Mouse (Mus musculus) cerebellum, adult 18-20 months (tissue): ENCODE measurements around the gene Aacs.

Experiments
- DNase-seq, 2 experiments: peaks; one replicate each; pipeline ENCODE4 v3.0.0; 2021

The Aacs gene

DNA sequence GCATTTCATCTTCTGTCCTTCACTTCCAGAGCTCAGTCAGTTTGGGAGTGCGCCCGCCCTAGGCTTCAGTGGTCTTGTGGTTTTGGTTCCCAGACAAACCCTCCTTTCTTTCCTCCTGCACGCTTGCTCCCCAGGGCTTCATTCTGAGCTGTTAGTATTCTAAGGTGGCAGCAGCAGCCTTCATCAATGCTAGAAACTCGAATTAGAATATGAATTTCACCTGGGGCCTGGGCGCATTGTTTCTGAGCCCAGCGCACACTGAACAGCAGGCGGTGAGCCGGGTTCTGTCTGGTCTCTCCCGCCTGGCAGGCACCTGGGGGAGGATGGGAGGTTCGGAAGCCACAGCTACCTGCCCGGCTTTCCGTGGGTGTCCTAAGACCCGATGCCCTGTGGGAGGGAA is 70.7 kb downstream of the Aacs start:
- DNase-seq = no peak

DNA sequence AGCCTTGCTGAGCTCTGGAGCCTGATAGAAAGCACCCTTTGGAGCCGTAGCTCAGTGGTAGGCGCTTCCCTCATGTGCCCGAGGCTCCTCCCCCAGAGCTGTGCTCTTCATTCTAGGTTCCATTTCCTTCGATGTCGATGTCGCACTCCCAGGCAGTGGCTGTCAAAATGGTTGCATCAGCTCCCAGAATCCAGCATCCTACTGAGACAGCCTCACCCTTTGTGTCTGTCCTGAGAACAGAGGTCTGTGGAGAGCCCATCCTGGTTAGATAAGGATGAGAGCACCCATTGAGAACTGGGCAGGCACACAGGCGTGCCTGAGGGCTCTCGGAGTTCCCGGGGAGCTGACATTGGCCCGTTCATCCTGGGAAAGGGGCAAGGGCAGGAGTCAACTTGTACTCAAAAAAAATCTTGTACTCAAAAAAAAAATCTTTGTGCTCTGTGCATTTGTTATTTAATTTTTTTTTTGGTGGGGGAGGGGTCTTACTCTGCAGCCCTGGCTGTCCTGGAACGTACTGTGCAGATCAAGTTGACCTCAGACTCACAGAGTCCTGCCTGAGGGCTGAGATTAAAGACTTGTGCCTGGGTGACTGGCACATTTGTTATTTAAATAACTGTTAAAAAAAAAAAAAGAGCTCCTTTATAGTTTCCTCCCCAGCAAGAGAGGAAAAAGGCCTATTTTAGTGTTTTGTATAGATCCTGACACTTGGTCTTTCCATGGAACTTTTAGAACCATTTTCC is 74.3 kb downstream of the Aacs start:
- DNase-seq = no peak

DNA sequence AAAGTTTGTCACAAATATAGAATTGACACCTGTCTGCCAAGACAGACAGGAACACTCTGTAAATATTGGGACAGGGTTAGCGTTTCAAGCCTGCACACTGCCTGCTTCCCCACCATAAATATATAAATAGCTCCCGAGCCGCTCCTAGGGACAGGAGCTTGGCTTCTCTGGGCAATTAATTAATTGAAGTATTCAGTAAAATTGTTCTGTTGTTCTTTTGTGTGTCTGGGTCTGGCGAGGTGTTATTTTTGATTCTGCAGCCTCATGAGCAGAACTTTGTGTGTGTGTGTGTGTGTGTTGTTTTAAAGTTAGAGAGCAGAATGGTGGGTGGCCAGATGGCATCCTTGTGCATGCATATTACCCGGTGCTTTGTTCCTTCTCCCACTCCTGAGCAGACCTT is 80.1 kb downstream of the Aacs start:
- DNase-seq = no peak

DNA sequence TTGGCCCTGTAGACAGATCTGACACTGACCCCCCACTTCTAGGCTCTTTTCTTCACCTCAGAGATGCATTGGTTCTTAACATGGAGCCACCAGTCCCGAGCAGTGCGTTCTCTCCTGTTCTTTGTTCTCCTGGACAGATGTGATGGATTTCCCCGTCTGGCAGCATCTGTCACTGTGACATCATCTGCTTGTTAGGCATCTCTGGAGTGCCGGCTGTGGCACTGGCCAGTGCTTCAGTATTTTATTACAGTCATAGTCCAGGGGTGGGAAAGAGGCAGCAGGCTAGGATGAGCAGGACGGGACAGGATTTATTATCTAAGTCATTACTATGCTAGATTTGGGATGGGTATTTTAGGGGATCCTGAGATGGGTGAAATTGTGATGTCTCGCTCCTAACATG is 87.9 kb downstream of the Aacs start:
- DNase-seq = no peak

DNA sequence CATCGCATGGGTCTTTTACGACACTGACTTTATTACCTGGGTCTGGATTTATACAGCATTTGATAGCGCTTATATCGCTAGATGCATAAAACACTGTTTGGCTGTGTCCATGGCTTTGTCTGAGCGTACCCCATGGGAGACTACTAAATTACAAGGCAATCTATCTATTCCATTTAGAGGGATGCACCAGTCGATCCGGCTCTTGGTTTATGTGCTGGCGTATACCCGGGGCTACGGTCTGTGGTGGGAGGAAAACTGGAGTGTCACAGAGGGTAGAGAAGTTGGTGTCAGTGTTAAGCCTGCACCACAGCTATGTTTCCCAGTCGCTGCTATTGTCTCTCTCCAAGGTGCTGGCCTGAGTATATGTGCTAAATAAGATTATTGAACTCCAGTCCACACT is 90.1 kb downstream of the Aacs start:
- DNase-seq = no peak
